Mouse (Mus musculus) embryonic facial prominence, embryonic 12.5 days (tissue): ENCODE results near the gene Tmcc1. TPM values are rescaled to one million over a fixed set of nuclear protein-coding genes. Genes with fewer than 3 reads are reported as not detected.
A peak's percentile ranks its signal among the peaks of the same experiment; 100 is the strongest.
"Not testable (repeated sequence)": the region's sequence is repeated elsewhere in the genome, so short reads cannot be mapped to it uniquely, and the experiment has no call there.

Experiments
- ATAC-seq: fragments of 200-750 bp; cut with Nextera tagmentation; 2 replicates; pipeline ENCODE4 v1.8.0; 2017; ENCODE audit not compliant: insufficient number of reproducible peaks, insufficient read depth, low FRiP score, low TSS enrichment
- H3K27ac ChIP-seq: fragments of 300-500 bp; sonication (generic); 2 replicates; pipeline ENCODE4 v1.5.1; 2016; ENCODE audit warnings: mild to moderate bottlenecking
- H3K27me3 ChIP-seq: fragments of 300-500 bp; sonication (generic); 2 replicates; pipeline ENCODE4 v1.6.1; 2016; ENCODE audit warnings: mild to moderate bottlenecking, moderate library complexity
- H3K36me3 ChIP-seq: fragments of 300-500 bp; sonication (generic); 2 replicates; pipeline ENCODE4 v1.6.1; 2016; ENCODE audit warnings: mild to moderate bottlenecking
- H3K4me1 ChIP-seq: fragments of 300-500 bp; sonication (generic); 2 replicates; pipeline ENCODE4 v1.6.1; 2016
- H3K4me2 ChIP-seq: fragments of 300-500 bp; sonication (generic); replicated peaks from 2 replicates; pipeline ENCODE4 v1.6.1; 2016; ENCODE audit warnings: mild to moderate bottlenecking, moderate library complexity
- H3K4me3 ChIP-seq: fragments of 300-500 bp; sonication (generic); 2 replicates; pipeline ENCODE4 v1.5.1; 2016; ENCODE audit warnings: mild to moderate bottlenecking
- H3K9ac ChIP-seq: fragments of 300-500 bp; sonication (generic); 2 replicates; pipeline ENCODE4 v1.6.1; 2016; ENCODE audit warnings: mild to moderate bottlenecking, moderate library complexity
- H3K9me3 ChIP-seq: fragments of 300-500 bp; sonication (generic); 2 replicates; pipeline ENCODE4 v1.6.1; 2016; ENCODE audit warnings: mild to moderate bottlenecking, moderate library complexity
- WGBS: fragments of 180-500 bp; shearing (Covaris S2); methylation state at CpG from one replicate; pipeline ENCODE4 v1.1.7; 2016; 5-methylcytosine and 5-hydroxymethylcytosine counted together
- polyA plus RNA-seq: library from polyadenylated mRNA; unstranded; fragments of >200 nt; fragmentation: Nextera tagmentation; extraction: Ambion mirVana; gene quantifications from 2 replicates; pipeline ENCODE4 v1.2.1, GENCODE M21; 2016

Gene Tmcc1
- polyA plus RNA-seq, 1 experiment from 2014 or later, result 19.5 TPM

DNA sequence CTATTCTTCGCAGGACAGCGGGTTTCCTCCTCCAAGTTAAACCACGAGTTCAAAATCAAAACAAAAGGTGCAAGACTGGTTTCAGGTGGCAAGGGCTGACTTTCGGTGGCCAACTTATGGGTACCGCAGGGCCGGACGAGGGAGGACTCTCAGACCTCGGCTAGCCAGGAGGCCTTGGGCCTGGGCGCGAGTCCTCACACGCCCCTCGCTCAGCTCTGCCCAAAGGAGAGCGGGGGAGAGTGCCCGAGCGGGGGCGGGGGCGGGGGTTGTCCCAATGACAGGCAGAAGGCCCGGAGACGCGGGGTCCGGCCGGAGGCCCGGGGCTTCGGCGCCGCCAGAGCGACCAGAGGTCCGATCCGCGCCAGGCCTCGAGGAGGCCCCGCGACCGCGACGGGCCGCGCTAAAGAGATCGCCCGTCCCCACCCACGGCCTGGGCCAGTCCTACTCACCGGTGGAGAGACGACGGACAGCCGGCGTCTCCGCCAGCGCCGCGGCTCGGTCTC is 426 bp downstream of the Tmcc1 start:
- H3K36me3 ChIP-seq, result no peaks in the 10 kb centered on the region
- H3K27me3 ChIP-seq, result no peaks in the 10 kb centered on the region
- 1% methylated on average over 26 of the region's 51 CpGs for whole genome bisulfite sequencing
- peaks cover 10% of the 10 kb centered on the region for H3K4me1 ChIP-seq
- peak overlapping the region; percentile 74 for H3K4me2 ChIP-seq
- peak; percentile 84 for ATAC-seq
- H3K27ac ChIP-seq, result peak overlapping the region; percentile 85
- H3K9me3 ChIP-seq, result no peaks in the 10 kb centered on the region
- peak overlapping the region; percentile 91 for H3K4me3 ChIP-seq
- peak overlapping the region; percentile 87 for H3K9ac ChIP-seq

DNA sequence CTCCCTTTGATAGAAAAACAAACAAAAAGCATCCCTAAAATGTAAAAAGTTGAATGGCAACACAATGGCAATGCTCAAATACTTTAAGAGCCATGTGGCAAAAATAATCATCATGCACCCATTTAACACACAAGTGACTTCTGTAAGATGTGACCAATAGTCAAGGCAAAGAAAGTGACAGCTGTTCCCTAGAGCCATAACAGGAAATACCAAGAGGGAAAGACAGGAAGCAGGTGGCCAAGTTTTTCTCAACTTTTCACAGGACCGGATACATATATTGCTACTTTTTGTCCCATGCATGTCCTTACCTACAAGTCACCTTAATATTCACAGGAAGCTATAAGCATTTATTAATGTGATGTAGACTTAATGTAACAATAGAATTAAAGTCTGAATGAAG is 3.9 kb downstream of the Tmcc1 start:
- H3K36me3 ChIP-seq, result no peaks in the 10 kb centered on the region
- H3K27ac ChIP-seq, result no peak overlapping the region
- no peak overlapping the region for H3K4me2 ChIP-seq
- 44% methylated on average over 1 of the region's 1 CpGs for WGBS
- no peak overlapping the region for H3K4me3 ChIP-seq
- no peaks in the 10 kb centered on the region for H3K27me3 ChIP-seq
- no peak overlapping the region for H3K9ac ChIP-seq
- ATAC-seq, result no peak
- peaks cover 10% of the 10 kb centered on the region for H3K4me1 ChIP-seq
- no peaks in the 10 kb centered on the region for H3K9me3 ChIP-seq

DNA sequence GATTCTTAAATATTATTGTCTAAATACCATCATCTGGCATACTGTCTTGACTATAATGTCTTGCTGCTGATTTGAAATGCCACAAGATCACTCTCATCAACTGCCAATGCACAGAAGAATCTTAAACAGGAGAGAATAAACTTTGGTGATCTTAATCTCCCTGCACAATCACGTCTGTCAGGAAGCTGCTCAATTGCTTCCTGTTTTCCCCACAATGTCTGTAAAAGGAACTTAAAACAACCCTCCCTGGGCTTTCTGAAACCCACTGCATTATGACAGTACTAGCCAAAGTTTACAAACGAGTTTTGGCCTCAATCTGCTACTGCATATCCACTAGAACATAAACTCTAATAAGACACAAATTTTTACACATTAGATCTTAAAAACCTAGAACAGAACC is 6.8 kb downstream of the Tmcc1 start:
- no peaks in the 10 kb centered on the region; the same call in 1 of the 2 replicates for H3K36me3 ChIP-seq
- peaks cover 5% of the 10 kb centered on the region for H3K4me1 ChIP-seq
- ATAC-seq, result no peak
- H3K27ac ChIP-seq, result no peak overlapping the region
- H3K4me2 ChIP-seq, result no peak overlapping the region
- 40% methylated on average over 2 of the region's 2 CpGs for WGBS
- H3K9me3 ChIP-seq, result no peaks in the 10 kb centered on the region
- H3K9ac ChIP-seq, result no peak overlapping the region
- H3K4me3 ChIP-seq, result no peak overlapping the region
- no peaks in the 10 kb centered on the region for H3K27me3 ChIP-seq

DNA sequence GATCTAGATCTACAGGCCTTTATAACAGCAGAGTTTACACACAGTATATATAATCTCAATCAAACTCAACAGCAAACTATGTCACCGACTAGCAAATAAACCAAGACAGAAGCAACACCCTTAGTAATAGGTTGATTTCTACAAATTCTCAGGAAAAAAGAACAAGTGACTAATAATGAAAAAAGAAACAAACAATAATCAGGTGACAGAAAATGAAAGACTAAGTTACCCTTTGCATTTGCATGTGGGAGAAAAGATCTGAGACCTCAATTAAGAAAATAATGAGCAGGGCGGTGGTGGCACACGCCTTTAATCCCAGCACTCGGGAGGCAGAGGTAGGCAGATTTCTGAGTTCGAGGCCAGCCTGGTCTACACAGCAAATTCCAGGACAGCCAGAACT is 9.8 kb downstream of the Tmcc1 start:
- no peak overlapping the region for H3K27ac ChIP-seq
- ATAC-seq, result no peak
- 90% methylated on average over 5 of the region's 5 CpGs for WGBS
- H3K9ac ChIP-seq, result no peak overlapping the region
- no peaks in the 10 kb centered on the region for H3K9me3 ChIP-seq
- H3K4me2 ChIP-seq, result no peak overlapping the region
- H3K27me3 ChIP-seq, result no peaks in the 10 kb centered on the region
- H3K4me3 ChIP-seq, result no peak overlapping the region
- H3K4me1 ChIP-seq, result no peaks in the 10 kb centered on the region
- H3K36me3 ChIP-seq, result peaks cover 5% of the 10 kb centered on the region; the same call in 1 of the 2 replicates

DNA sequence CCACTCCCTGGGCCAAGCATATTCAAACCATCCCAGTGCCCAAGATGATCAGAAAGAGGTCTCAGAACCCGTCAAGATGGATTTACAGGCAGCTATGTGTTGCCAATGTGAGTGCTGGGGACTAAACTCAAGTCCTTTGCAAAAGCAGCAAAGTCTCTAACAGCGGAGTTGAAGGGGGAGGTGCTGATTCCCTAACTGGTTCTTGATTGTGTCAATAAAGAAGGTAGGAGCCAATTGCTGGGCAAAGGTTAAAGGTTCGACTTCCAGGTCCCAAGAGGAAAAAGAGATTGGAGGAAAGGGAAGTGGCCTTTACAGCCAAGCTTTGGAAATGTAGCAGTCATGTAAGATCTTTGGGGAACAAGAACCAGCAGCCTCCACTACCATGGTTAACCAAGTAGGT is 12.6 kb downstream of the Tmcc1 start:
- Histone ChIP-seq H3K27ac (no peak overlapping the region), H3K9ac (no peak overlapping the region), H3K36me3 (peaks cover 5% of the 10 kb centered on the region; the same call in 1 of the 2 replicates), H3K4me2 (no peak overlapping the region), H3K4me1 (no peaks in the 10 kb centered on the region), H3K27me3 (no peaks in the 10 kb centered on the region), H3K4me3 (no peak overlapping the region), H3K9me3 (no peaks in the 10 kb centered on the region)
- ATAC-seq, result no peak
- 65% methylated on average over 3 of the region's 3 CpGs for WGBS

DNA sequence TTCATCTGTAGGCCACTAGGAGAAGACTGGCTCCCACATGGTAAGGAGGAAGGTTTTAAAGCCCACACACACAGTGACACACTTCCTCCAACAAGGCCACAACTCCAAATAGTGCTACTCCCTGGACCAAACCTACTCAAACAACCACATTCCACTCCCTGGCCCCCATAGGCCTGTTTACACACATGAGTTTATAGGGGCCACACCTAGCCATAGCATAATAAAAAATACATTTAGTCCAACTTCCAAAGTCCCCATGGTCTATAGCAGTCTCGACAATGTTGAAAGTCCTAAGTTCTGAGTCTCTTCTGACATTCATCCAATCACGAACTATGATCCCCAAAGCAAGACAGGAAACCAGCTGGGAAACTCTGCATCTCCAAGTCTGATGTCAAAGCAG is 14.9 kb downstream of the Tmcc1 start:
- Histone ChIP-seq H3K36me3 (peaks cover 5% of the 10 kb centered on the region; the same call in 1 of the 2 replicates), H3K9me3 (no peaks in the 10 kb centered on the region), H3K9ac (no peak overlapping the region), H3K27me3 (no peaks in the 10 kb centered on the region), H3K27ac (no peak overlapping the region), H3K4me2 (no peak overlapping the region), H3K4me1 (no peaks in the 10 kb centered on the region), H3K4me3 (no peak overlapping the region)
- 87% methylated on average over 2 of the region's 2 CpGs for WGBS
- ATAC-seq, result no peak

DNA sequence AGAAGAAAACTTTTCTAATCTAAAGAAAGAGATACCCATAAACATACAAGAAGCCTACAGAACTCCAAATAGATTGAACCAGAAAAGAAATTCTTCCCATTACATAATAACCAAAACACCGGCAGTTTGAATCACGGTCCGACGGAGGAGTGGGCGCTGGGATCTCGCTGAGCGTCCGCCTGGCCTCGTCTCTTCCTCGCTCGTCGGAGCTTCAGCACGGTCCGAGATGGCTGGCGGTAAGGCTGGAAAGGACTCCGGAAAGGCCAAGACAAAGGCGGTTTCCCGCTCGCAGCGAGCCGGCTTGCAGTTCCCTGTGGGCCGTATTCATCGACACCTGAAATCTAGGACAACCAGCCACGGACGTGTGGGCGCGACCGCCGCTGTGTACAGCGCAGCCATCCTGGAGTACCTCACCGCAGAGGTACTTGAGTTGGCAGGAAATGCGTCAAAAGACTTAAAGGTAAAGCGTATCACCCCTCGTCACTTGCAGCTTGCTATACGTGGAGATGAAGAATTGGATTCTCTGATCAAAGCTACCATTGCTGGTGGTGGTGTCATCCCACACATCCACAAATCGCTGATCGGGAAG is 19.7 kb downstream of the Tmcc1 start:
- not testable (repeated sequence) for H3K4me3 ChIP-seq, ATAC-seq, H3K4me2 ChIP-seq, H3K9ac ChIP-seq, H3K27me3 ChIP-seq, H3K36me3 ChIP-seq, H3K4me1 ChIP-seq, H3K27ac ChIP-seq, H3K9me3 ChIP-seq
- 67% methylated on average over 37 of the region's 37 CpGs for WGBS

DNA sequence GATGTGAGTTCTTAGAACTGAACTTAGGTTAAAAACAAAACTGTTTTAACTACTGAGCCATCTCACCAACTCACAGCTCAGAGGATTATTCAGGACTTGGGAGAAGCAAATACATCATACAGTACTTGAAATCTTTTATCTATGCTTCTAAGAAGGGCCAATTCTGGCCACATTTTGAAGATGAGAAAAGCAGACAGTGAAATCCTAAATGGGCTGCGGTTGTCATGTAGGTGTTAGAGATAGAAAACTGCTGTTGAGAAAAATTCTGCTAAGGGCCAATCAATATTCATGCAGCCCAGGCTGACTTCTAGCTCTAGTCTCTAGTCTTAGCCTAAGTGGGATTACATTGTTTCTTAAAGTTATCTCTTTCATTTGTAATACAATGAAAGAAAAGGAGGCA is 26.9 kb downstream of the Tmcc1 start:
- H3K36me3 ChIP-seq, result peaks cover 13% of the 10 kb centered on the region
- ATAC-seq, result no peak
- H3K4me1 ChIP-seq, result no peaks in the 10 kb centered on the region
- no peaks in the 10 kb centered on the region for H3K9me3 ChIP-seq
- H3K9ac ChIP-seq, result no peak overlapping the region
- no peak overlapping the region for H3K4me2 ChIP-seq
- WGBS, result 86% methylated on average over 1 of the region's 1 CpGs
- no peak overlapping the region for H3K4me3 ChIP-seq
- H3K27me3 ChIP-seq, result no peaks in the 10 kb centered on the region
- H3K27ac ChIP-seq, result no peak overlapping the region

DNA sequence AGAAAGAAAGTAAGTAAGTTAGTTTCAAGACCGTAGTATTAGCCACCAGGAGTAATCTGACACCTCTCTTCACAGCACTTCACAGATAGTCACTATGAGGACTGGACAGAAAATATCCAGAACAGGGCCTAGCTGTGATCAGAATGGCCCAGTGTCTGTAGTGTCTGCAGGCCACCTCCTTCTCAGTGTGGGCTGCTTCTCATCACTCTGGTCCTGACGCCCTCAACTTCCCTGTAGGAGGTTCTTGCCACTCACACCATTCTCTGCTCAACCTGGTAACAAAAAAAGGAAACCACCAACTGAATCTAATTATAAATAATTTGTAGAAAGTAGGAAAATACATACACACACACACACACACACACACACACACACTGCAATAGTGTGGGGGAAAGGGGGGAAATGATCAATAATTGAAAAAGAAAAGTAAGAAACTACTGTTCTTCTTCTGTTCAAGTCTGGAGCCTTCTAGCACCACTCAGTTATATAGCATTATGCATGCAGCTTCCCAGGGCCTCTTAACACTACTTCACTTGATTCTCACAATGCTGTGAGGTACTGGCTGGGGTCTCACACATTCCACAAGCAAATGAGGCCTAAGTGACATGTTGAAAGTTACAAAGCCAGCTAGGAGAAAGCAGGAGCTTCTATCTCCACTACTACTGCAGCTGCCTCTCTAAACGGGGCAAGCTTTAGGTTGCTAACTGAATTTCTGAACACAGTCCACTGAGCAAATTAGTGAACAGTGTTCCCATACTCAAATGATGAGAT is 38.2 kb downstream of the Tmcc1 start:
- H3K9me3 ChIP-seq, result no peaks in the 10 kb centered on the region
- H3K4me3 ChIP-seq, result no peak overlapping the region
- no peaks in the 10 kb centered on the region for H3K36me3 ChIP-seq
- 28% methylated on average over 3 of the region's 3 CpGs for WGBS
- H3K4me1 ChIP-seq, result 0 out of 2 replicates have a peak, but pooled peaks cover 7% of the 10 kb centered on the region
- ATAC-seq, result no peak
- no peak overlapping the region for H3K4me2 ChIP-seq
- H3K27me3 ChIP-seq, result no peaks in the 10 kb centered on the region
- H3K9ac ChIP-seq, result no peak overlapping the region
- H3K27ac ChIP-seq, result 0 out of 2 replicates have a peak overlapping the region, but pooled peaks have one; percentile 2

DNA sequence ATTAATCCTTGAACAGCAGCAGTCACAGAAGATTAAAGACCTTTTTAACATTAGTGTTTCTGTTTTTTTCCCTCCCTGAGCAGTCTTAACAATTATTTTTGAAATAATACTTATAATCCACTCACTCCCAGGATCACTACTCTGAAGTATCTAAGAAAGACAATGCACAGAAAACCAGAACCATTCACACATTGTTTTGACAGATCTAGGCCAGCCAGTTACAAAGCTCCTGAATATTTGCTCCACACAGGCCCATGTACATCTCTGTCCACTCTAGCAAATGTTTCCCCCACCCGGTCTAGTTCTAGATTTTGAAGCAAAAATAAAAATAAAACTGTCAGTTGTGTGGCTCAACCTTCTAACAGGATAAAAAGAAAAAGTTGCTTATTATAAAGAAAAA is 45.9 kb downstream of the Tmcc1 start:
- Histone ChIP-seq H3K4me1 (no peaks in the 10 kb centered on the region), H3K27me3 (no peaks in the 10 kb centered on the region), H3K27ac (no peak overlapping the region), H3K4me3 (no peak overlapping the region), H3K4me2 (no peak overlapping the region), H3K36me3 (no peaks in the 10 kb centered on the region), H3K9me3 (no peaks in the 10 kb centered on the region), H3K9ac (no peak overlapping the region)
- ATAC-seq, result no peak
- 80% methylated on average over 1 of the region's 1 CpGs for WGBS

DNA sequence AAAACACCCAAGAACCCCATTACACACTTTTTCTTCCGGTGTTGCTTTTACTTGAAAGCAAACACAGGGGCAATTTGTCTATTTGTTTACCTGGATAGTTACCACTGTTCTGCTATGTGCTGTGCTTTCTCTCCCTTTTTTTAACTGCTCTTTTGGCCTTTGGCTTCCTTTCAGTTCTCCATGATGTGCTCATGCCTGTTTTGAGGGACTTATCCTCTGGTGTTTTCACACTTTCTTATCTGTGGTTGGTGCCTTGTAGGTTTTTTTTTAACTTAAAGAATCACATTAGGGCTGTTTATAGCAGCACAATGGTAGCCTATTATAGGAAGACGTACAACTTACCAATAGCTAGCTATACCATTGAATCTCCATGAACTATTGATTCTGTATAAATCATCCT is 51.6 kb downstream of the Tmcc1 start:
- H3K27ac ChIP-seq, result no peak overlapping the region
- H3K9me3 ChIP-seq, result no peaks in the 10 kb centered on the region
- H3K9ac ChIP-seq, result no peak overlapping the region
- no peak overlapping the region for H3K4me2 ChIP-seq
- WGBS, result 83% methylated on average over 2 of the region's 2 CpGs
- ATAC-seq, result no peak
- H3K27me3 ChIP-seq, result no peaks in the 10 kb centered on the region
- H3K4me1 ChIP-seq, result no peaks in the 10 kb centered on the region
- H3K36me3 ChIP-seq, result no peaks in the 10 kb centered on the region
- H3K4me3 ChIP-seq, result no peak overlapping the region

DNA sequence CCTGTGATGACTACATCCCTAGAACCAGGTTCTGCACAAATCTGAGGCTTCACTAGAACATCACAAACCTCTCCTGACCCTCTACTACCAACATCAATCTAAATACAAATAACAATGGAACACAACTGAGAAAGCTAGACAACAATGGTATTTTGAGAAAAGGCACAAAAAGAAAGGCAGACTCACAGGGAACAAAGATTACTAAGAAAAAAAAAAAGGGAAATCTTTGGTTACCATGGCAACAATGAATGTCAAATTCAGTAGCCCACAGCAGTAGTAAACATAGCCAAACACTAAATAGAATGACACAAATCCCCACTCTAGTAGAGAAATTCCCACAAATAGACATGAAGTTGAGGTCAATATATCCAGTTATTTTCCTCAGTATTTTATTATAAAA is 52.5 kb downstream of the Tmcc1 start:
- Histone ChIP-seq H3K9me3 (no peaks in the 10 kb centered on the region), H3K27ac (no peak overlapping the region), H3K4me3 (no peak overlapping the region), H3K4me1 (no peaks in the 10 kb centered on the region), H3K4me2 (no peak overlapping the region), H3K36me3 (no peaks in the 10 kb centered on the region), H3K9ac (no peak overlapping the region), H3K27me3 (no peaks in the 10 kb centered on the region)
- no peak for ATAC-seq
